Mouse (Mus musculus): ENCODE measurements around the gene Zfp770. TPM values are rescaled to one million over a fixed set of nuclear protein-coding genes. Genes with fewer than 3 reads are reported as not detected.

The Zfp770 gene
- polyA plus RNA-seq (2012; rRNA removed), result 8.4 and 8.5 TPM in 2 replicates

GRCm38 (mm10) chr2:114200932-114201559, at the start of gene Zfp770:
Zfp770 (minus strand) TSS chr2:114201469.

GRCm38 (mm10) chr2:114186924-114187323, 14.3 kb downstream of the Zfp770 start, which contains the start of gene Aqr:
Aqr (minus strand) TSS chr2:114187024.

Other genes starting within 250 kb of the Zfp770 start
- gene Gjd2, start 187.8 kb downstream of the Zfp770 start, polyA plus RNA-seq (2012; rRNA removed), result 15.0 and 15.1 TPM in 2 replicates
- gene Actc1, start 147.9 kb downstream of the Zfp770 start, polyA plus RNA-seq (2012; rRNA removed), result 3.8 and 223 TPM in 2 replicates
- 44.6 and 50.2 TPM in 2 replicates for gene Aqr, start 14.4 kb downstream of the Zfp770 start, polyA plus RNA-seq (2012; rRNA removed)